Mouse (Mus musculus) thymus, adult 18-20 months (tissue): Measurements from ENCODE around the gene Pmepa1.

ENCODE experiments used
- DNase-seq, 2 experiments: peaks; one replicate each; pipeline ENCODE4 v3.0.0; 2022; ENCODE audit warnings: mixed read lengths in 2 of 2

Gene Pmepa1

GRCm38 (mm10) chr2:173253761-173254662 lies 22.3 kb downstream of the Pmepa1 start:
- DNase-seq = no peak

GRCm38 (mm10) chr2:173251675-173252074 lies 24.7 kb downstream of the Pmepa1 start:
- DNase-seq = no peak

DNA sequence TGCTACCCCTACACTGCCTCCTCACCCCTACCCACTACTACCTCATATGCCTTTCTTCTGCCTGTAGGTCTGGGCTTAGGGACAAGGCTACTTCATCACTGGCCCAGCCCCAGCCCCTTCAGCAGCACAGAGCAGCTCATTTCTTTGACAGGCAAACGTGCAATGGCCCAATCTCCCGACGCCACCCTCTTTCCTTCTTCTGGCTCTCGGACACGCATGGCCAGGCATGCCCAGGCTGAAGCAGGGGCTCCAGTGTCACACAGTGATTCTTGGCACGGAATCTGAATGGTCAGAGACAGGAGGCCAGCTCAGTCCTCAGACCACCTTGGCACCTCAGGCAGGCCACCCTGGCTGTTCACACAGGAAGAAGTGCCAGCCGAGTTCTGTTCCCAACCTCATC lies 25.2 kb downstream of the Pmepa1 start:
- no peak for DNase-seq

DNA sequence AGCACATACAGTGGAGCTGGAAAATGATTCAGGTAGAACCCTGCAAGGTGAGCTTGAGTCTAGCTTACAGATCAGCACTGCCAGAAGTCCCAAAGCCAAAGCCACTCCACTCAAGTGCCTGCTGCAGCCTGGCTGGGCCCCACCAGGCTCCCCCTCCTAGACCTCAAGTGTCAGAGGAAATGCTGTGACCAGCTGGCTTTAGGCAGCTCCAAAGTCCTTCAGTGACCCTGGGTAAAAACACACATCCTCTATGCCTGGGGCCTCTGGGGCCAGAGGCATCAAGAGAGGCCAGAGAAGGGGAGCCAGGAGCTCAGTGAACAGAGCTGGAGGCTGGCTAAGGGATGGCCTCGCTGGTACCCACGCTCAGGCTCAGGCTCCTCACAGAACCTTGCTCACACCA lies 25.9 kb downstream of the Pmepa1 start:
- no peak for DNase-seq

- no peak for DNase-seq
Observed at GRCm38 (mm10) chr2:173249965-173250364, 26.4 kb downstream of the Pmepa1 start.

DNA sequence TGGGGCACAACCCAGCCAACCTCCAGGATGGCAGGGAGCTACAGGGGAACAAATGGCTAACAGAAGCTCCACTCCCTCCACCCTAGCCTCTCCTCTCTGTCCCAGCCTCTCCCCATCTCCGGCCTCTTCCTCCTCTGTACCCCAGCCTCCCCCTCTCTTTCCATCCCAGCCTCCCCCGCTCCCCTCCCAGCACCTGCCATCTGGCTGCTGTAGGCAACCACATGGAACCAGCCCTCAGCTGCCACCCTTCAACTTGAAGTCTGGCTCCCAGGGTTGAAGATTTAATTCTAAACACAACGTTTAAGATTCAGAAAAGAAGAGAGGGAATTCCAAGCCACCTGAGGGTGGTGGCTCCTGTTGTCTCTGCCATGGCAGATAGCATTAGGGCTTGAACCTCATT lies 26.9 kb downstream of the Pmepa1 start:
- DNase-seq = no peak

- no peak for DNase-seq
Observed at GRCm38 (mm10) chr2:173248822-173249221, 27.5 kb downstream of the Pmepa1 start.

DNA sequence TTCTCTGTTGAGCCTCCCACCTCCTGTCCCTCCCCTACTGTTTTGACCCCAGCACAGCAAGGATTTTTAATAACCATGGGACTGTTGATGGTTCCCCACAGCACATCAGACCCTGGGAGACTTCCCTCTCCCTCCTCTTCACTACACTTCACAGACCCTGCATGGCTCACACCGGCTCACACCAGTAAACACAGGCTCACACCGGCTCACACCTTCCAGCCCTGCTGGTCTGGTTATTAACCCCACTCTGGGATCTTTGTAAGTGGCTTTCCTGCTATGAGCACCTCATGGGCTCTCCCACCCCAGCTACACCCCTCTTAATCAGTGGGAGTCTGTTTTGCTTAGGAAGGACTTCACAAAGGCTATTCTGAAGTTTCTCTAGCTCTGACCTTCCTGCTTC lies 28.4 kb downstream of the Pmepa1 start:
- DNase-seq = no peak

GRCm38 (mm10) chr2:173247197-173247596 lies 29.1 kb downstream of the Pmepa1 start:
- no peak for DNase-seq

DNA sequence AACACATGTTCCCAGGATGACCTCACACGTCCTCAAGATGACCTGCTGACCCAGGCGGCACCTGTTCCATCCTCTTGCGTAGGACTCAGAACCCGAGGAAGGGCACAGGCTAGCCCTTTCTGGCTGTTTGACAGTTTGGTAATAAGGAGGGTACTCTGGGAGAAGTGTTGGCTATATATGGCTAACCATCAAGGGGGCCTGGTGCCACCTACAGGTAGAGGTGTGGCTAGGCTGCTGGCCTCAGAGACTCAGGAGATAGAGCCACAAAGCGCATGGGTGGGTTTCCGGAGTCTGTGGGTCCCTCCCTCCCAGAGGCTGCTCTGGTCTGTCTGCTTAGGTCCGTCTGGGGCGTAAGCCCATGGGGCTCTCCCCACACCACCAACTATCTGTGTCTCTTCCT lies 29.6 kb downstream of the Pmepa1 start:
- no peak for DNase-seq

DNA sequence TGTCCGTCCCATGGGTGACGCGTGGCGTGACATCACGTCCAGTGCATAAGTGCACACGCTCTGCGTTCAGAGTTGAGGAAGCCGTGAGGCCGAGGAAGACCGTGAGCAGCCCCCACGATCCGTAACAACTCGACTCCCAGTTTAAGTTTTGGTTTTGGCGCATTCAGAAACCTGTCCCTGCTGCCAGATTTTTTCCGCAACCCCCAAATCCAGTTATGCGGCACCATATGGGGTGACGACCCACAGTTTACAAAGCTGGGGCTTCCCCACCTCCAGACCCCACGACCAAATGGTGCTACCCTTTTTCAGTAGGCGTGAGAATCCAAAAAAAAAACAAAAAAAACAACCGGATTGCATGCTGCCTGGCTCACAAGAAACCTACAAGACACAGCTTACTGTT lies 31.1 kb downstream of the Pmepa1 start:
- DNase-seq = no peak

DNA sequence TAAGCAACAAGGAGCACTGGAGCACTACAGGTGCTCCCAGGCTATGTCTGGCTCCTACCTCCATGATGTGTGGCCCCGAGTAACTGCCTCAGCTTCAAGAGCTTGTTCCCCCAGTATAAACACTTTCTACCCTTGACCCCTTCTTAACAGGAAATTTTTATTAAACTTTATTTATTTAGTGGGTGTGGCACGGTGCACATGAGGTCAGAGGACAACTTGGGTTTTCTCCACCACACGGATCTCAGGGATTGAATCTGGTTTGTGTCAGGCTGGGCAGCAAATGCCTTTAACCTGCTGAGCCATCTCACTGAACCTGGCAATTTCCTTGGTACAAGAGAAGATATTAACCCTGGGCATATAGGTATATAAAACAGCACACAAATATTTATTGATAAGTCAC lies 32.2 kb downstream of the Pmepa1 start:
- no peak for DNase-seq

- DNase-seq = no peak
Observed at GRCm38 (mm10) chr2:173243616-173244015, 32.7 kb downstream of the Pmepa1 start.

DNA sequence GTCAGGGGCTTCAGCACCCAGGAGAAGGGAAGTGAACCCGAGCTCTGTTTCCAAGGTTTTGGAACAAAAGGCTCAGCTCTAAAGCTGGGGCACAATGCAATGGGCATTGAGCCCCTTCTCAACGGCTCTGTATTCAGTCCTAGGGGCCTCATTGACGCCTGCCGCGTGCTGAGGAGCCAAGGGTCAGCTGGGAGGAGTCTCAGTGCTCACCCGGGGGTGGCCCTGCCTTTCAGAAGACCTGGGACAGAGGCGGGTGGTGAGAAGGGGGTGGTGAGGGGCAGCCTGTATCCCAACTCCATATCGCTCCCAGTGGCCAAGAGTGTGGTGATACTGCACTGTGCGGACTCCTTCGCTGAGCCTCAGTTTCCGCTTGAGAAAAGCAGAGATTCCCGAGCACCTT lies 33.5 kb downstream of the Pmepa1 start:
- DNase-seq = no peak

- no peak for DNase-seq
Observed at GRCm38 (mm10) chr2:173240738-173241137, 35.6 kb downstream of the Pmepa1 start.

DNA sequence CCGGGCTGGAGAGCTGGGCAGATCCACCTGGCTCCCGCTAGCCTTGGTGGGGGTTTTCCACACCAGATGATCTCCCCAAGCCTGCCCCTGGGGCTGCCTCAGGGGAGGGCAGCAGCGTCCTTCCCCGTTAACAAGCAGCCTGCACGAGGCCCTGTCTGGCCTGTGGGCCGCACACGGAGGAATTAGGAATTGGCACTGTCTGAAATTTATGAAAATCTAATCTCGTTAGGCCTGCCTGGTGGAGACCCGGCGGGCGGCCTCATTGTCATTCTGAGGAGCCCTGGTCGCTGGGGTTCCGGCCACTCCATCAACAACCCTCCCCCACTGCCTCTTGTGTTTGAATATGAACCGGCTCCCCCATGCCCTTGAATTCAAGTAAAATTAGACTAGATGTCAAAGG lies 37.8 kb downstream of the Pmepa1 start:
- DNase-seq = no peak

GRCm38 (mm10) chr2:173235435-173236332 lies 40.6 kb downstream of the Pmepa1 start:
- DNase-seq = no peak

- no peak for DNase-seq
Observed at GRCm38 (mm10) chr2:173232766-173233099, 43.6 kb downstream of the Pmepa1 start.

DNA sequence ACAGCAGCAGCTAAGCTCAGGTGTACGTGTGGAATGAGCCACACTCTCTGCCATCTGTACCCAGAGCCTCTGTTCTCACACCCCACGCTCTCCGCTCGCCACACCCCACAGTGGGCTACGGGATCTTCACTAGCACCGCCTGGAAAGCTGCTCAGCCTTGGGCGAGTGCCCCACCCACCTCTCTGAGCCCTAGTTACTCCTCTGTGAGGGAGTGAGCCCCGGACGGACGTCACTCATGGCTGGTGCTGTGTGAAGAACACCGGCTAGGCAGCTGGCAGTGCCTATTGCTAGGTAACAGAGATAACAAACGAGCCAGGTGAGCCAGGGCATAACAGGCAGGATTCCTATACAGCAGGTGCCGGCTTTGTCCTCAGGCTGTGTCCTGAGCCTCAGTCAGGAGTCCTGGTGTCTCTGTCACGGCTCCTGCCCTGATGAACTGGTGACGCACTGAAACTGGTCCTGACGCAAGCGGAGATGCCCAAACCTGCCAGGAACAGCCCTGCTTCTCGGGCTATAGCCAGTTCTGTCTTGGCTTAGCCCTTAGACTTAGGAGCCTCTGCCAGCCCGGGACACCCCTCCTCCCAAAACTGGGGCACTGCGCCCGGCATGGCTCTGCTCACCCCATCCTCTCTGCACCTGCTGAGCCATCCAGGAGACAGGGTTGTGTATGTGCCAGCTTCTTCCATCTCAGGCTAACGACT lies 44.1 kb downstream of the Pmepa1 start:
- no peak for DNase-seq

GRCm38 (mm10) chr2:173229578-173230224 lies 46.6 kb downstream of the Pmepa1 start:
- DNase-seq = peak; percentile 87 to 89

DNA sequence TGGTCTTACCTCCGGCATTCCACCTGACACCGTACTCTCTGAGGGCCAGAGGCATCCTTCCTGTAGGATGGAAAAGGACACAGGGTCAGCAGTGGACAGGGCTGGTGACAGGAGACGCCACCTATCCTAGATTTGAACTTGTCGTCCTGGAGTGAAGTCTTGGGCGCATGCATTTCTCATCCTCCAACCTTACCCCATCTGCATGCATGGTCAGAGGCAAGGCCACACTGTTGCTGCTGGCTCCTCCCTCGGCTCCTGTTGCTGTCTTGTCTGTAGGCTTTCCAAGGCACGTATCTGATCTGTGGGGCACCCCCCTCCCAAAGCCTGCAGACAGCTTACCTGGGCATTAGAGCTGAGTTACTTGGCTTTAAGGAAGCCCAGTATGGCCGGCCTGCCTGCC lies 47.8 kb downstream of the Pmepa1 start:
- no peak for DNase-seq

DNA sequence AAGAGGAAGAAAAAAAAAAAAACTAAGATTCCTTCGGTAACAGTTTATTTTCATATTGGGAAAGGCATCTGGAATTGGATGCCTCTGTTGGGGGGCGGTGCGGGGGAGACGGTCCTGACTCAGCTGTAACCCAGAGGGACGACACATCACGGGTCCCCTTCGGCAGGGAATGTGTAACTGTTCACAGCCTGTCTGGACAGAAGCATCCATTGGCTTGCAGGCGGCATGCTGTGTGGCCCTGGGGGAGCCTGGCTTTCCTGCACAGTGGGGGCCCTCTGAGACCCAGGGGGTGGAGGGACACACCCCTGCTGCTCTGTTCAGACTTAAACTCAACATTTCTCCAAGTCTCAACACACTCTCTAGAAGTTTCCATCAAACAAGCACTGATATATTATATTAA lies 49.5 kb downstream of the Pmepa1 start:
- DNase-seq = no peak

DNA sequence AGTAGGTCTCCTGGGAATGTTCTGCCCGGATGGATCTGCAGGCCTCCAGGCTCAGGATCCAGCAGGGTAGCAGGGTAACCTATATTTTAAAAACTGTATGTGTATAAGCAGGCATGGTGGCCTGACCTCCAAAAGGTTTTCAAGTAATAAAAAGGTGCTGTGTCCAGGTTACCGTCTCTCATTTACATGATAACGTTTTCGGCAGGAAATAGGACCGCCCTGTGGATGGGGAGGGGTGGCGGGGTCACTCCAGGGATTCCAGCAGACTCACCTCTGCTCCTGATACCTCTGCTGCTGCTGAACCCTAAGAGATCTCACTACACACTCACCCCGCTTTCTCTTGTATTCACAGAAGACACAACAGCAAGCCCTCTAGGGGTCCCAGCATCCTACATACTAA lies 50.4 kb downstream of the Pmepa1 start:
- no peak for DNase-seq
